Mouse (Mus musculus) T-helper 1 cell (primary cell): ENCODE results near the gene Lhx2.

Experiments
- in situ Hi-C: fragments of 300-600 bp; cut with MboI, MseI; formaldehyde crosslinking; loops from one replicate; pipeline ENCODE4 v1.15.1; 2025; ENCODE audit warnings: high pct_unique_total_duplicates

The Lhx2 gene

DNA sequence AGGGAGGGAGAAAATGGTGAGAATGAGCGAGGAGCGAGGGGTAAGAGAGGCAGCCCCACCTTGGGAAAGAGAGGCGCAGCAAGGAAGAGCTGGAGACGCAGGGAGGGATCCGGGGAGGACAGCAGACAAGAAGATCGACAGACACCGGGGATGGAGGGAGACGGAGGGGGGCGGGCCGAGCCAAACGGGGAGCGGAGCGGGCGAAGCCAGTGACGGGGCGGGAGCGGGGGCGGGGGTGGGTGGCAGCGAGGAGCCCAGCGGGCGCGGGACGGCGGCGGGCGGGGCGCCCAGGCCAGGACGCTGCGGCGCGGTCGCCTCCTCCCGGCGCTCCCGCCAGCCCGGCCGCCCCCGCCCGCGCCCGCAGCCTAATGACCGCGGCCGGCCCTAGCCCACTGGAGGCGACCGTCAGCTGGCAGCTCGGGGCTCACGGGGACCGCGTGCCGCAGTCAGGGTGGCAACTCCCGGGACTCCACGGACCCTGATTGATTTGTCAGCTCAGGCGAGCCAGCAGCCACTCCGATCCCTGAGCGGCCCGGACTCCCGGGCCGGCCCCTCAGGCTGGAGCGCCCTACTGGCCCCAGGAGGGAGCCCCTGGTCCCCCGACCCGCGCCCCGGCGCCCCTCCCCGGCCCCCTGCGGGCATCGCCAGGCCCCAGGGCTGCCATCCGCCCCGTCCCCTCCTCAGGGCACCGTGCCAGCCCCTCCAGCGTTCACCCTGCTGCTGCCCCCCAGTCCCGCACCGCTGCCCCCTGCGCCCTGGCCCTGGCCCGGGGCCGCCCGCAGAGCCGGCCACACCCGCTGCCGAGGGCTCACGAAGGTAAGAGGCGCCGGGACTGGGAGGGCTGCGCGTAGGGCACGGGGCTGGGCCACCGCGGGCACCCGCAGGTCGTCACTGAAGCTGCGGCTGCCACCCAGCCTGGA lies at the start of gene Lhx2:
Gene Lhx2 (plus strand): TSS at position 292 of the 920 bp plus-strand sequence.
- in situ Hi-C loops: no loop called here

DNA sequence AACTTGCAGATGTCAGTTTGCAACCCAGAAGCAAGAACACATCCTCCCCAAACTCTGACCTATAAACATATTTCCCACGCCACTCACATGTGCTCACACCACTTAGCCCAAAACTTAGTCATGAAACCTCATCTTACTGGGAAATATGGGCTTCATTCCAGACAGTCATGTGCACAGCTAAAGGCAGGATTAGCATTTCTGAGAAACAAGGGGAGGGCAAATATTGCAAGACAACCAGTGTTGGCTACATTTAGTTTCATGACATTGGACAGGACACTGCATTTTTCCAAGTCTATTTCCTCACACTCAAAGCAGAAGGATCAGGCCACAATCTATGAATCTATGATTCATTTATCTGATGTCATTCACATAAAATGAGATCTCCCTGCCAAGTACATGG lies 47.6 kb upstream of the Lhx2 start:
- in situ Hi-C loops: no loop called here

DNA sequence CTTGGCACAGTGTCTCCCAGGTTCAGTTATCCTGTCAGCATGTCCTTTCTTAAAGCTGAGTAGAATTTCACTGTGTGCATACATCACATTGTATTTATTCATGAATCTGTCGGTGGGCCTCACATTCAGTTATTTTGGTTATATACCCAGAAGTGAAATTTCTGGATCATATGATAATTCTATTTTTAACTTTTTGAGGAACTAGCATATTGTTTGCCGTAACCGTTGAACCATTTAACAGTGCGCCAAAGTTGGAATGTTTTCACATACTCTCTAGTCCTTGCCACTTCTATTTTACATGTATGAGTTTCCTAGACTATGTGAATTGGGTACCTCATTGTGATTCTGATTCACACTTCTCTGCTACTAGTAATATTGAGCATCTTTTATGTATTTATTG lies 43.1 kb upstream of the Lhx2 start:
- in situ Hi-C loops: no loop called here

DNA sequence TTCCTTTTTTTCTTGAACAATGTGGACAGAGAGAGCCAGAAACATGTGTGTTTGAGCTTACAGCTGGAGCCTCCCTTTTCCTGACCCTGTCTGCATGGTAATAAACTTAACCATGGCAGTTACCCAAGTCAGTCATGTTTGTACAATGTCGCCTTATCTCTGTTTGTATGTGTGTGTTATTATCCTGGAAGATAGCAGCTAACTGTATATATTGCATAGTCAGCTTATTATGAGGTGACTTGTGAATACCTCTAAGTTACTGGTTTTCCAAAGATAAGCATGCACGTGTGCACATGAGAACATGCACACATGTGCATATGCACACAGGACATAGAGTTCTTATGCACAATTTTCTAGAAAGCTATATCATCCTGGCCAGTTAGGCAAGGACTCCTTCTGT lies 38.1 kb upstream of the Lhx2 start:
- in situ Hi-C loops: no loop called here

DNA sequence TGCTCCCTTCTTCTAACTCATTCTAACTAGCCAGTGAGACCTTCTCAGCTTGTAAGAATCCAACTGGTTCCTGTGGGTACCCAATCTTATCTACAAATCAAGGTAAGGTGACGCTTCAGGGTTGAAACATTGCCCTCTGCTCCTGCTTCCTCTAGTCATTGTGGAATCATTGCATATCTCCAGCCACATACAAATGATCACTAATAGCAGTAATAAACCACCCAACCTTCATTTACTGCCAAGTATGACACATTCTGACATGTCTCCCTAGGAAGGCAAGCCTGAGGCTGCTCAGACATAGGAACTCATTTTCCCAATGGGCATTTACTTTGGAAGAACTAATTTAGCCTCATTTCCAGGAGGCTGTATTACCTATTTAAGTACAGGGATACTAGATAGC lies 33.9 kb upstream of the Lhx2 start:
- in situ Hi-C loops: no loop called here

DNA sequence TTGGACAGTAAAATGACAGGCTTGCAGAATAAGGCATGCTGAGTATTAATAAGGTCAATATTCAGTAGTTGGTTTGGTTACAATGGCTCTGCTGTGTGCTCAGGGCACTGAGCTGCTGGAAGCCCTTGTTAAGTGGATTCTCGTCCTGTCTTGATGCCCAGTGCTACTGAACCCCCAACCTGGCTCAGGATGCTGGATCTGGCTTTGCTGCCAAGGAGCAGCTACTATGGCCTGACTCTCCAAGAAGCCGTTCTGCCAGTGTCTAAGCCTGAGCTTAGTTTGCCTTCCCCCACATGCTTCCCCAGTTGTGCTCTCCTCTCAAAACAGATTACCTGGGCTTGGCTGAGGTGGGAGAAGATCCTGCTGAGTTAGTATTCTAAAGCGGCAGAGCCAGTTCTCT lies 26.2 kb upstream of the Lhx2 start:
- in situ Hi-C loops: no loop called here

DNA sequence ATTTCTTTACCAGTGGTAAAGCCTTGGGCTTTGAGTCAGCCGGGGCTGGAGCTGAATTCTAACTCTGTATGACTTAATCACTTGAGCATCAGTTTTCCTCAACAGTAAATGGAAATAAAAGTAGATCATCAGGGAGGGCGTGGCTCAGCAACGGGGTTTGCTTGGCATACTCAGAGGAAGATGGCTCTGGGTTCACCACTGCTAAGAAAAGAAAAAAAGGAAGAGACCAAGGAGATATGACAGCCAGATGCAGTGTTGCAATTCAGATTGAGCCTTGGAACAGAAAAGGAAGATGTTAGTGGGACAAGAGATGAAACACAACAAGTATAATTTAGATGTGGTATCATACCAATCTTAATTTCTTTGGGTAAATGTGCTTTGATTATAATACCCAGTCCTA lies 25.7 kb upstream of the Lhx2 start:
- in situ Hi-C loops: no loop called here

DNA sequence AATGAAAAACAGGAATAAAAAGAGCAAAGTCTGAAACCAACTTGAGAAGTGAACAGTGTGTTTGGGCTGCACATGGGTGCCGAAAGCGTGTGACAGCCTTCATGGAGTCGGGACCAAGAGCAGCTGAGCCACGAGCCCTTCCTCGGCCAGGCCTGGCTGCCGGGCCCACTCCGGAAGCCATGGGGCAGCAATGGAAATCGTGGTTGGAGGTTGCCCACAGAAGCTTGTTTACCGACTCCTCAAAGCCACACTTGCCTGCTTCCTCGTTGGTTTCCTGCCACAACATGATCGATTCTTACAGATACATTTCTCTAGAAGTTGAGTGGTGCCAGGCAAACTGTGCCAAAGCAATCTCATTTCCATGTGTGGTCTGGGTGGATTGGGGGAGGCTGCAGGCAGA lies 20.0 kb upstream of the Lhx2 start:
- in situ Hi-C loops: no loop called here

DNA sequence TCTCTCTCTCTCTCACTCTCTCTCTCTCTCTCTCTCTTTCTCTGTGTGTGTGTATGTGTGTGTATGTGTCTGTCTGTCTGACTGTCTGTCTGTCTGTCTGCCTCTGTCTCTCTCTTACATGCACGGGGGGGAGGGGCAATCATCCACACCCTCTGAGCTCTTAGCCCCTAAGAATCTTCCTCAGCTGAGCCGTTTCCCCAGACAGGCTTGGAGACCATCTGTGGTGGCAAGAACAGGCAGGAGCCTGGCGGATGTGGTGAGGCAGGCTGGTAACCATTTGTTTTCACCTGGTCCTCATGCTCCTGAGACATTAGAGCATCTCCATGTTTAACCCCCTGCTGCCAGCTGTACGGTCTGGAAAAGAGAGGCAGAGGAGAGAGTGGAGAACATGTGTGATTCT lies 18.2 kb upstream of the Lhx2 start:
- in situ Hi-C loops: no loop called here

DNA sequence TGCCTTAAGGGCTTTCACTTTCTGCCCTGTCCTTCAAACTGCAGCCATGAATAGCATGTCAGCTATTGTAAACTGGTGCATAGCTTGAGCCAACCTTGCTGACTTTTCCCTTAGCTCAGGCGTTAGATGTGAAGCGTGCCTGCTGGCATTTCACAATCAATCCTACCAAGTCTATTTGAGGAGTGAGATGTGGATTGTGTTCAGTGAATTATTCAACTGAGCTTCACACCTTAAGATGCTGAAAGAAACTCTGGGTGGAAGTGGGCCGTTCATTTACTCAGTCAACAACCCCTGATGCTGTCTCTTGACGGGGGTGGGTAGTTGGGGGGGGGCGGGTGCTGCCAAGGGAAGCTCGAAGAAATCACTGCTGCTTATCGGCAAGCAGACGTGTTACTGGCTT lies 15.7 kb upstream of the Lhx2 start:
- in situ Hi-C loops: no loop called here

DNA sequence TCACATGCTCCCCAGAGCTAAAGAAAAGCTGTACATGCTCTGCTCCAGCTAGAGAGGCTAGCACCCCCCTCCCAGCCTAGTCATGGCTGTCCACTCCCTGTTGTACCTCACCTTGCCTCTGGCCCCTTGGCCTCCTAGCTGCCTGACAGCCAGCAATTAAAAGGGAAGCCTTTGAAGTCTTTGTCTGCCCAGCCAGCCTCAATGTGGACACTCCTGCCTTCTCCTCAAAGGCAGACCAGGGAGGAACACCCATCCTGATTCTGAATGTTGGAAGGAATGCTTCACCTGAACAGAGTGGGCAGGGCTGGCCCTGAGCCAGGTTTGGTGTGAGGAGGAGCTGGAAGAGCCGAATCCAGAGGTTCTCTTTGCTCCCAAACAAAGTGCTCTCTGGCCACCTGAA lies 12.4 kb upstream of the Lhx2 start:
- in situ Hi-C loops: no loop called here

DNA sequence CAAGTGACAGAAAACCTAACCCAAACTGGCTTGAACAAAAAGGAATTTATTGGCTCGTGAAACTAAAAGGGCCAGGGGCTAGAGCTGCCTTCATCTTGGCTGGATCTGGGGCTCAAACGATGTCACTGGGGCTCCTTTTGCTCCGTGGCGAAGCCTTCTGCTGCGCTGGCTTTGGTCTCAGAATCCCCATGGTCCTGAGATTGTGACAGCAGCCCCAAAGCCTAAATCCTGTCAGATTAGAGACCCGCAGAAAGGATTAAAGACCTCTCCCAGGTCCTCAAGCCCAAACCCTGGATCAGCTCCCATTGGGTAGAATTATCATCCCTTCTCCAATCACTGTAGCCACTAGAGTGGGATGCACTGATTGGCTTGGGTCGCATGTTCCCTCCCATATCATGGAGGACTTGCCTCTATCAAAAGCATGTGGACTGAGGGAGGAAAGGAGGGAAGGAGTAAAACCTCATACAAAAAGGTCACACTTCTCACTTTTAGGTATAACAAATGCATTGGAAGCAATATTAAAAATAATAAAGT lies 5.4 kb upstream of the Lhx2 start:
- in situ Hi-C loops: no loop called here

DNA sequence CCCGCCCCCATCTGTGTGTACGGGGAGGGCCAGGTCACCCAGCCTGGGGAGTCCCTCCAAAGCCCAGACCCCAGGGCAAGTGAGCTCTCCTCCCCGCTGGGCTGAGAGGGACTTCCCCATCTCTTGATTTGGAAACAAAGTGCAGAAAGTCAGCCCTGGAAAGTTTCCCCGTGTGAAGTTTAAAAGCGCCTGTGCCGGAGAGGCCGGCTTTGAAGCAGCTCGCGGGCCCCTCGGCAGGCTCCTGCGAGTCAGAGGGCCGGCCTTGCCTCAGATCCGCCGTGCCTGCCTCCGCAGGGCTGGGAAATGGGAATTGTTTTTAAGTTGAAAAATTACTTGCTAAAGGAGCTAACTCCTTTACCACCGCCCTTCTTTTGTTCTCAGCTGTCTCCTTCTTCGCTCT lies 2.5 kb upstream of the Lhx2 start:
- in situ Hi-C loops: no loop called here

DNA sequence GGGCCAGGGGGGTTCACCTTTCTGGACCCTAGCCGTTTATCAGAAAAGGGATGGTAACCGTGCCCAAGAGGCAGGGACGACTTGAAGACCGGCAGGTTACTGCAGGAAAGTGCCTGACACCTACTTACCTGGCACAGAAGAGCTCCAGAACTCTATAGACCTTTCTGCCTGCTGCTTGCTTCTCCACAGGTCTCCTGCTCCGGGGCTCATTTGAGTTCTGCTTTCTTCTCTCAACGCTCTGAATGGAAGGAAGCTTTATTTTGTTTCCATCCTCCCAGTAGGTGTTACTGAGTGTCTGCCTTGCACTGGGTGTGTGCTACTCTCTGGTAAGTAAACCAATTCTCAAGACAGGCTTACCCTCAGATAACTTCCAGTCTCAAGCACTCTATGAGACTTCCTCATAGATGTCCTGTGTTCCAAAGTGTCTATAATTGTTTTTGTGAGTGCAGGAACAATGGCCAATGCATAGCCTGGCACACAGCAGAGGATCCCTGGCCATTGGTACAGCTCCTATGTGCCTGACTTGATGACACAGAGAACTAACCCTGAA lies 1.9 kb upstream of the Lhx2 start:
- in situ Hi-C loops: no loop called here

DNA sequence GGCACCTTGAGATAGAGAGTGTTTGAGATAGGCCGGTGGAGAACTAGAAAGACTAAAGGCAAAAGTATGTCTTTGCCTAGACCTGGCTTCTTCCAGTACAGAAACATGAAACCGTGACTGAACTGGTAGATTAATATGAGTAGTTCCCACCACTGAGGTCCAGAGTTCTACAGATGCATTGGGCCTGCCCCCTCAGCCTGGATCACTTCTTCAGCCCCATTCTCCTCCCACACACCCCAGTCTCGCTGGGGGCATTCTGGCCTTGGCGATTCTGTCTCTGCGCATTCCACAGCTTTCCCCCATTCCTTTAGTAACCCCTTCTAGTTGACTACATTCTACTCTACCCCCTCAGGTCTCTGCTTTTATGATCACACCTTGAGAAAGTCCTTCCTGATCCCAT lies 1.4 kb upstream of the Lhx2 start:
- in situ Hi-C loops: no loop called here

DNA sequence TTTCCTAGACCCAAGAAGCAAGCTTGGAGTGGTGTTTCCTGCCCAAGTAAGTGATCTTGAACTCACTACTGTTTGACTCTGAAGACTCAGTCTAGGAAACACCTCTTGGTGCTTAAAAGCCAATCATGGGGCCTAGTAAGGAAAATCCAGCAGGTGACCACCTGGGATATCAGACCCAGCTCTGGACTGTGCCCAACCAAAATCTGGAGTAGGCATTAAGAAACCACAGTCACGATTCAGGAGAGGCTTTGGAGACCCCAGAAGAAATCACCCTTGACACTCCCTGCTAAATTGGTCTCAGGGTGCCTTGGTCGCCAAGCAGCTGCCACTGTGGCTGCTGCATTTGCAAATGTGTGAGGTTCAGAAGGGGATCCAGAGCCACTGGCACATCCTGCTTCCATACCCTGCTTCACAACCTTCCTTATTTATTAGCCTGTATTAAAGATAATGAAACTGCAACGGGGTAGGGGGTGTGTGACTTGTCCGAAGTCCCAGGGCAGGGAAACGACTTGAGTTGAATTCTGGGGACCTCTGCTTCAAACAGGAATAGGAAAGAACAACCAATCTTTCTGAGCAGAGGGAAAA lies 641 bp upstream of the Lhx2 start:
- in situ Hi-C loops: no loop called here

DNA sequence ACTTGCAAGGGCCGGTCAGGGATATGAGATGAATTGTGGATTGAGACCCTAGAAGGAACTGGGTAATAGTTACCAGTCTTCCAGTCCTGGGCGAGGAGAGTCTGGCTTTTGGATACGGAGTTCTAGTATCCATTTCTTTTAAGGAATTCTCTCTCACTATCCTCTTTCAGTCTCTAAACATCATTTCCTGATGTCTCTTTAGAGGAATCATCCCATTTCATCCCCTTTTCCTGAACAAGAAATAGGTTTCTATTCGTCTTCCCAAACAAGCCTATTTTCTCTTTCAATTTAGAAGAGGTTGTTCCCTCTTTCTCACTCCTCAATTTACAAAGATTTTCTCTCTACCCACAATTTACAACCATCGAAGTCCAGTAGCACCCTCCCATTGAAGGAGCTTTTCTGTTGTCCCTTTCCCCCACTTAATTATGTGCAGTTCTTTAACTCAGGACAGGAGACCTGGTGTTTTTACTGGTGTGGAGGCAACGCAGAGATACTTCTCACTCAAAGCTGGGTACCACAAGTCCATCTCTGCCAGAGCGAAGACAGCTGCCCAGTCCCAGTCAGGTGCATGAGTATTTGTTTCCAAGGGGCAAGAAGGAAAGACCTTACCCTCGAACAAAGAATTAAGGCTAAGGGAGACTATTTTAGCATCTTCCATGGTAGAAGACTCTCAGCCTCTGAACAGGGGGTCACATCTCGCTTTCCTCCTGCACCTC lies 987 bp downstream of the Lhx2 start:
- in situ Hi-C loops: no loop called here

DNA sequence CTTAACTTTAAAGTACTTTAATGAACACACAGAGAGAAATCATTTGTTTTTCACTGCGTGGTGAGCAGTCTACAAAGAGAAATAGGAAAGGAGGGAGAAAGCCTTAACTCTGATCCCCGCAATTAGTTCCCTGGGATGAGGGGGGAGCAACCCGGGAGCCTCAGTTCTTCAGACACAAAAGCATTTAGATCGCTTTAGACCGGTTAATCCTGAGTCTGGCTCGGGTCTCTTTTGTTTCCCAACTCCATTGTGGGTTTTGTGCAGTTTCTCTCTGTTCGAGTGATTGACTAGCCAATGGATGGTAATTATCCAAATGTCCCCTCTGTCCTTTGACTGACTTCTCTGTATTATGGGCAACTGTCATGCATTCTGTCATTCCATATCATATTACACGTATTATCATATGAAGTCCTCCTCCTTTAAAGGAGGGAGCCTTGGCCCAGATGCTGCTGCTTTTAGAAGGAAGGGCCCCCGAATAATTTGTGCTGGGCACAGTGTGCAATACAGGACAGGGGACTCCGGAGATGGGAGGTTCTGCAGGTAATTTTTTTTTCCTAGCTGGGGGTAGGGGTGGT lies 1.6 kb downstream of the Lhx2 start:
- in situ Hi-C loops: no loop called here

DNA sequence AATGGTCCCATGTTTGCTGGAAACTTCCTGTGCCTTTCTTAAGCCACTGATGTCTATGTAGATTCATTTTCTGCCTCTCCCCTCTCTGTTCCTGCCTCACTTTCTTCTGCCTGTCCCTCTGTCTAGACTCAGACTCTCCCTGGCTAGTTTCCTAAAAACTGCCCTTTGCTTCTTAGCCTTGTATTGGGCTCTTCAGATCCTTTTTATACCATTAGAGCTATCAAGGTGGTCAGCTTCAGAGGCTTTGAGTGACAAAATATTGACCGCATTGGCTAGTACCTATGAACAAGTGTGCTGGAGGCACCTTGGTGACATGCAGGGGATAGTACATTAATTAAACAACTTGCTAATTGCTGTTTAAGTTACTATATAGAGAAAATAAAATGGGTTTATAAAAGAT lies 4.5 kb downstream of the Lhx2 start:
- in situ Hi-C loops: no loop called here

DNA sequence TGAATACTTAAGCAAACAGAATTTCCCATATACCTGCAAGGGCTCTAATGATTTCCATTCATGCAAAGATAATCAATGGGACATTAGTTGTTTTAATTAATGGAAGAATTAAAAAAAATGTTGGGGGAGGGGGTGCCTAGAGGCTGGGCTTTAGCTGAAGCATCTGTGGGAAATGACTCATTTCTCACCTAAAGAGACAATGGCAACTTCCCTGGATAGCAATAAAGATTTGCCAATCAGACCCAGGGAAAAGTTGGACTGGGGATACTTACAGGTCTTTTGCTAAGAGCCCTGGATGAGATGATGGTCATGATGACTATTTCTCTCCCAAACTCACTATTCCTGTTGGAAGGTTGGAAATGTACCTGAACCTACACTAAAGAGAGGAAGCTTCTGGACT lies 5.6 kb downstream of the Lhx2 start:
- in situ Hi-C loops: no loop called here

DNA sequence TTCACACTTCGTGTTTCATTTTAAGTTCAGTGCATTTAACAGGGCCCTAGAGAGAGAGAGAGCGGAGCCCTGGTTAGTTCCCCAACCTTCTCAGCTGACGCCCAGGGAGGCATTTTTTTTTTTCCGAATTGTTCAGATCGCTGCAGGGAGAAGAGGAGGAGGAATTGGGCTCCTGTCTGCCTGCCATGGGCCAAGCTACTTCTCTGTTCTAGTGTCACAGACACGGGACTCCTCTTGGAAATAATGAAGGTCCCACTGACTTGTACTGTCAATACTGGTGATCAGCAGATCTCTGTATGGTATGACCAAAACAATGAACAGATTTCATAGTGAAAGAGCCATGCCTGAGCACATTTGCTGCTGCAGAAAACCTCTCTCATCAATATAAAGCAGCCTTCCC lies 7.3 kb downstream of the Lhx2 start:
- in situ Hi-C loops: no loop called here
